Mouse (Mus musculus): Measurements from ENCODE around the gene Ptk7.

The Ptk7 gene

DNA sequence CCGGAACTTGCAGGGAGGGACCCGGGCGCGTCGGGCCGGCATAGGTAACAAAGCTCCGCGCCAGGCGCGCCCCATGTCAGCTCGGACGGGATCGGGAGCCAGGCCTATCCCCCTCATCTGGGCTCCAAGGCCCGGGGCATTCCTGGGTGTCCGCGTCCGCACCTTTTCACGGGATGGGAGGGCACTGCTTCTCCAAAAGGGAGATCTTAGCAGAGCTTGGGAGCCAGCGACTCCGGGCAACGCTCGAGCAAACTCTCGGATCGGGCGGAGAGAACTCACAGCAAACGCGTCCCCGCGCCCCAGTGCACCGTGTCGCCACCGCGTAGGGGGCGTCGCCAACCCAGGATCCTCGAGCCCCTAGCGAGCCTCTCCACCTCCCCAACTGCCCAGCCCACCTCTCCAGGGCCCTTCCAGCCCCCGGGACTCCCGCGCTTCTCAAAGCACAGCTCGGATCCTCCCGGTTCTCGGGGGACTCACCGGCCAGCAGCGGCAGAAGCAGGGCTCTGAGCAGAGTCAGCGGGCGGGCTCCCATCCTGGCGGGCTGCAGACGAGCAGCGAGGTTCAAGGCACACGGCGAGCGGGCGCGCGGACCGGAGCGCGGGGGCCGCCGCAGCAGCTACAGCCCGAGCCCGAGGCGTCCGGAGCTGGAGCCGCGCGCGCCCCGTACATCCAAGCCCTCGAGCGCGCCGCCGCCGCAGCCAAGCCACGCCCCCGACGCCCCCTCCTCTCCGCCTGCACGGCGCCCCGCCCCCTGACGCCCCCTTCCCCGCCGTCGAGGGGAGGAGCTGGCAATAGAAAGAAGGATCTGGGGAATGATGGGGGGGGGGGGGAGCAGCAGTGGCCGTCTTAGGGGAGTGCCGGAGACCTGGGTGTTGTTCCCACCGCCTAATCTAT lies at the start of gene Ptk7:
TSS of gene Ptk7 (minus strand) at position 714 of the 894 bp plus-strand sequence.
- DNase-seq = peak; percentile 84

- DNase-seq = no peak
Measured at GRCm38 (mm10) chr17:46678911-46679310, 49.6 kb upstream of the Ptk7 start.

DNA sequence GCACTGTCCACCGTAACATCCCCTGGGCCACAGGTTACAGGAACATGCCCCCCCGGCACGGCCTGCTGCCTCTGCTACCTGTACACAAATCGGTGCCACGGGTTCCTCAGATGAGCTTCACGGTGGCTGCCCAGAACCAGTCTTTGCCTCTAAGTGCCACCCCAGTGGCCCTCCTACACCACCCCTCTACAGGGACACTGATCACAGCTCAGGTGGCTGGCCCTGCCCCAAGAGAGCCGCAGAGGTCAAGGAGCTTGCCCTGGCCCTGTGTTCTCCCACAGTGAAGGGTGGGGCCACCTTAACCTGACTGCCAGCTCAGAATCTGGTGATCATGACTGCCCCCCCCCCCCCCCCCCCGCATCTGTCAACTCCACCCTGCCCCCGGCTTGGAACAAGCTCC lies 49.1 kb upstream of the Ptk7 start, which contains the start of gene Mea1:
TSS of gene Mea1 (plus strand) at position 378 of the 400 bp plus-strand sequence.
- DNase-seq = no peak

DNA sequence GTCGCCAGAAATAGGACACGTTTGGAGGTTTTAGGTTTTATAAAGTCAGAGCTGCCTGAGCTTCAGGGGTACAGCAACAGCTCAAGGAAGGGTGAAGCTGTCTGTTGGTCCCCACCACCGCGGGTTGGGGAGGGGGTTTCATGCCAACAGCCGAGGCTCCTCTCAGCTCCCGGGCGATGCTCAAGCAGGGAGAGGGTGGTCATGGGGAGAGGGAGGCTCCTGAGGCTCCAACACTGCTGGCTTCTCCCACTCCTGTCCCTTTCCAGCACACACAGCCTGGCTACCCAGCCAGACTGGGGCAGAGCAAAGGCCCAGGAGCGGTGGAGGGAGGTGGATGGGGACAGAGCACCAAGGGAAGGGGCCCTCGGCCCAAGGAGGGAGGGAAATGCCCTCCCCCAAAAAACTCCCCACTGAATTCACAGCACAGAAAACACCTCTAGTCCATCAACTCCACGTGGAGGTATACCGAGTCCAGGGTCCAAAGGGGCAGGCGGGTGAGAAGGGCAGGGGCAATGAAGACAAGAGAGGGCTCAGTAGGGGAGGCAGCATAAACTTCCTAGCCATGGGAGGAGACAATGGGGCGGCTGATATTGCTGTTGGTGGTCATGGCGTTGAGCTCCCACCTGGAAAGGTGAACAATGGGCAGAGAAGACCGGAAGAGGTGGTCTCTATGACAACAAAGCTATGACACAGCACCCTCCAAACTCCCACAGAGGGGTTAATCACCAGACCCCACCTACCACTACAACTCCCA lies 45.4 kb upstream of the Ptk7 start:
- DNase-seq = no peak

DNA sequence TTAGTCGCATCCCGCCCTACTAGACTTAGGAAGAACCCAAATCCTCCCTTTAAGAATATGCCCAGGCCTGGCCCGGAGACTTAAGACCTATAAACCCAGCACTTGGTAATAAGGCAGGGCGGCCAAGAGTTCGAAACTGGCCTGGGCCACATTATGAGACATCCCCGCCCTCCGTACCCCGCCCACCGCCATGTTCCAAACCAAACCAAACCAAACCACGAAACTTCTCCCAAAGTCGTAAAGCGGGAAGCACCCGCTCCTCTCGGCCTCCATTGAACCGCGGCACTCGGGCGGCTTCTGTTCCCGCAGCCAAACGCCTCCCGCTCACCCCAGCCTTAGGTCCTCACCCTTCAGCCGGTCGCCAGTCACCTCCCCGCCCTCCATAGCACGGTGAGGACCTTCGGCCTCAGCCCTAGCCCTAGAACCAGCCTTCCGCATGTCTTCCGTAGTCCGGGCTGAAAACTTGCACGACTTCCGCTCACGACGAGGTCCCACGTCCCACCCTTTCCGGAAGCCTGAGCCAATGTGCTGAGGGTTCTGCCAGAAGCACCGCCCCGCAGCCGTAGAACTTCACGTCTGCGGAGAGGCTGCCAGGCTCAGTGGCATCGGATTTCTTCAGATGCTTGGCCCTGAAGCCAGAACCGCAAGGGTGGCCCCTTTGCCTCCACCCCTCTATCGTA lies 44.7 kb upstream of the Ptk7 start, which contains the start of gene Rrp36:
TSS of gene Rrp36 (minus strand) at position 503 of the 680 bp plus-strand sequence.
- DNase-seq = peak; percentile 91

GRCm38 (mm10) chr17:46669911-46670310 lies 40.6 kb upstream of the Ptk7 start:
- no peak for DNase-seq

- DNase-seq = no peak
Measured at GRCm38 (mm10) chr17:46667712-46668111, 38.4 kb upstream of the Ptk7 start.

- no peak for DNase-seq
Measured at GRCm38 (mm10) chr17:46662730-46663129, 33.4 kb upstream of the Ptk7 start.

- DNase-seq = no peak
Measured at GRCm38 (mm10) chr17:46661981-46662380, 32.7 kb upstream of the Ptk7 start.

DNA sequence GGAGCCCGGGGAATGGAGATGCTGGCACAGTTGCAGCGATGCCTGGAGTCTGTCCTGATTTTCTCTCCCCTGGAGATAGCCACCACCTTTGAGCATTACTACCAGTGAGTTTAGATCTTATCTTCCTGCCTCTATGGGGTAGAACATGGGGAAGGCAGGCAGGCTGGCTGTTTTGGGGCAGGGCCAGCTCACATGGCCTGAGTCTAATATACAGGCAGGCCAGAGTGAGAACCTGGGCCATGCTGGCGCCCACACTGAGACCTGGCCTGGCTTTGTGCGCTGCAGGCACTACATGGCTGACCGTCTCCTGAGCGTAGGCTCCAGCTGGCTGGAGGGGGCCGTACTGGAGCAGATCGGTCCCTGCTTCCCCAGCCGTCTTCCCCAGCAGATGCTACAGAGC lies 32.0 kb upstream of the Ptk7 start:
- no peak for DNase-seq

DNA sequence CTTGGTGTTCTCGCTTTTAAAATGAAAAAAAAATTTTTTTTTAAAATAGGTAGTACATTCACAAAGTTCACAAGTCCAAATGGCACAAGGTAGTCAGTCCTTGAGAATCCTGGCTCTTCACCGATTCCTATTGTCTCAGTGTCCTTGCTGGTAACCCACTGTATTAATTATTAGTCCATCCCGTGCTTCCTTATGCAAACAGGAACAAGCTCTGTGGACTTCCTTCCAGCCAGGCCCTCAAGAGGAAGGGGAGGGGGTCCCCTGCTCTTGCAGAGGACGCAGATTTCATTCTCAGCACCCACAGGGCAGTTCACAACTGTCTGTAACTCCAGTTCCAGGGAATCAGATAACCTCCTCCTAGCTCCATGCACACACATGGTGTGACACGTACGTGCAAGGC lies 26.8 kb upstream of the Ptk7 start:
- no peak for DNase-seq

GRCm38 (mm10) chr17:46651755-46652547 lies 22.6 kb upstream of the Ptk7 start:
- DNase-seq = no peak

- DNase-seq = no peak
Measured at GRCm38 (mm10) chr17:46651292-46651691, 22.0 kb upstream of the Ptk7 start.

DNA sequence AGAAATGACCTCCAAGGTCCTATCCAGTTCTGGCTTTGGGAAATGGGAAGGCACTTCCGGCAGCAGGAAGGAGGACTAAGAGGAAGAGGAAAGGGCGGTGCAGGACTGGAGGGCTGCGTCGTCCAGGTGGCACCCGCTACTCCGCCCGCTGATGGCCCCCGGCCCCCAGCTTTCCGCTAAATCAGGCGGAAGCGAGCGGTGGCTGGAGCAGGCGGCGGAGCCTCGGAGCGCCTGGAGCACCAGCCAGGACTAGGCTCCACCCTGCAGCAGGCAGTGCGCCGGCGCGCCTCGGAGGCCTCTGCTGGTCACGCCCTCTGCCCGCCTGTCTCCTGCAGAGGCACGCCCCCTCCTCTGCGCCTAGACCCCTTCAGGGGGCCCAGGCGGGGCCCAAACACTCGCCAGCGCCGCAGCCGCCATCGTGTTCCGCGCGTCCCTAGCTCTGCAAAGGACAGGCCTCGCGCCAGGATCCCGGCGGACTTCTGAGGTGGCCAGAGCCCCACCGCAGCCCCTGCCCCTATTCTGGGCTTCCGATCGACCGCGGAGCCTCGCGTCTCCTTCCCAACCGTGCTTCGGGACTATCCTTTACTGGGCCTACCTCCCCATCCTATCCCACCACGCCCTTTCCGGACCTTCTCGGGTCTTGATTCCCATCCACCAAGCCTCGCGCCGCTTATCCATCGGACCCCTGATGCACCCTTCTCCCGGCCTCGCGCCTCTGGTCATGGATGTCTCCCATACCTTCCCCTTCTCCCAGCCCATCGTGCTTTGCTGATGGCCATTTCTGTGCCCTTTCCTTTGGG lies 21.1 kb upstream of the Ptk7 start, which contains the start of gene Cul7:
TSS of gene Cul7 (plus strand) at position 106 of the 800 bp plus-strand sequence.
- DNase-seq = peak; percentile 94

DNA sequence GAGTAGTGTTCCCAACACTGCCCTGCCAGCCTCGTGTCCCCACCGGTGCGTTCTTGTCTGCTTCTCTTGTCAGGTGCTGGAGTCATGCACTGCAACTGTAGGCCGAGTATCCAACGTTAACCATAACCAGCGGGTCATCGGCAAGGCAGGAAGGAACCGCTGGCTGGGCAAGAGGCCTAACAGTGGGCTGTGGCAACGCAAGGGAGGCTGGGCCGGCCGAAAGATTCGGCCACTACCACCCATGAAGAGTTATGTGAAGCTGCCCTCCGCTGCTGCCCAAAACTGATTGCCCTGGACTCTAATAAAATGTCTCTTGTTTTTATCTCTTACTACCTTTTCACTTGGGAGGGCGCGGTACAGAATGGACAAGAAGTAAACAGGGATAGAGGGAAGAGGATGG lies 20.5 kb upstream of the Ptk7 start:
- no peak for DNase-seq

GRCm38 (mm10) chr17:46648436-46648835 lies 19.1 kb upstream of the Ptk7 start:
- DNase-seq = no peak

DNA sequence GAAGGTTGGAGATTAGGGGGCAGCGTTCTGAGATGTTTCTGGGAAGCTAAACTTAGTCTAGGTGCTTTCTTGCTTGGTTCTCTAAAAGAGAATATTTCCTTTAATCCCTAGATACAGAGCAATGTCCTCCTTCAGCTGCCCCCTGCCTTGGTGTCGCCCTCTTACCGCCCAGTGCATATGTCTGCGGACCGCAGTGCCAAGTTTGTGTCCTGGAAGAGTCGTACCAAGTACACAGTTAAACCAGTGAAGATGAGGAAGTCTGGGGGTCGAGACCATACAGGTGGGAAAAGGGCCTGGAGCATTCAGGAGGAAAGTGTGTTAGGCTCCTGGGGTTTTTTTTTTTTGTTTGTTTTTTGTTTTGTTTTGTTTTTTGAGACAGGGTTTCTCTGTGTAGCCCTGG lies 18.0 kb upstream of the Ptk7 start:
- DNase-seq = no peak

DNA sequence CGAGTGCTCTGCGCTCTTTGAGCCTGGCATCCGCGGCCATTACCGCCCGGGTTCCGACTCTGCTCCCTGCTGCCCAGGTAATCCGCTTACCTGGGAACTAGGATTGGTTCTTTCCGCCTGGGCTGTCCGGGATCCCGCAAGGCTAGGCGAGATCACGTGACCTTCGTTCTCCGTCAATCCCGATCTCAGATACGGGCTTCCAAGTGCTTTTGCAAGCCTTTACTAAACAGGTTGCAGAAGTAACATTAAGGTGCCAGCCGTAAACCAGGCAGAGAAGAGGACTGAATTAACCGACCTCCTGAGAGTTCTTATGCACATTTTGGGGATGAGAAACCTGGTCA lies 17.0 kb upstream of the Ptk7 start:
- no peak for DNase-seq

DNA sequence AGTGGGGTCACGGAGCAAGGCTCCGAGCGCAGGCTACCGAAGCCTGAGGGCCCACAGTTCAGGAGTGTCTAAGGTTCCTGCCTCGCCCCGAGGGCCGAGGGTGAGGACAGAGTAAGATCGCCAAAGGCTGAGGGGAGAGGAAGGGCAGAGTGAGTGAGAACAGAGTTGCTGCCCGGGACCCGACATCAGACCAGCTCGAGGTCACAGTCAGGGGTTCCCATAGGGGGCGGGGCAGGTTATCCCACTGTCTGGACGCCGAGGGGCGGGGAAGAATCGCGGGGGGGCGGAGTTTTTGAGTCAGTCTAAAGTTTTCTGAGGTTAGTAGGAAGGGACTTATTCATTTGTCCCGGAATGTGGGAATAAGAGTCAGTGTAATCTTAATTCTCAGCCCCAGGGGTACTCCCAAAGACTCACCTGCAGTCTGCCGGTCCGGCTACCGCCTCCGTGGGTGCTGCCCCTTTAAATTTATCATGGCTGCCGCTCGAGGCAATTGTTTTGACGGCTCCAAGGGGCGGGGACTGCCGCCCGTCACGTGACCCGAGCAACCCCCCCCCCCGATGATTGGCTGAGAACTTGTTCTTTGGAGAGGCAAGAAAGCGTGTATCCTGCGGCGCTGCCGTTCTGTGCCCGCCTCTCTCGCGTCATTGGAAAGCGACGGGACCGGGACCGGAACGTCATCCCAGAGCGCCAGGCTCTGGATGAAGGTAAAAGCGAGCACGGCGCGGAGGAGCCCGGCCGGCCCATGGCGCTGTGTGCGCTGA lies 16.4 kb upstream of the Ptk7 start, which contains the start of the genes Klc4 and Mrpl2:
TSS of gene Klc4 (minus strand) at position 462 of the 761 bp plus-strand sequence.
TSS of gene Mrpl2 (plus strand) at position 669 of the 761 bp plus-strand sequence.
- peak; percentile 98 for DNase-seq

DNA sequence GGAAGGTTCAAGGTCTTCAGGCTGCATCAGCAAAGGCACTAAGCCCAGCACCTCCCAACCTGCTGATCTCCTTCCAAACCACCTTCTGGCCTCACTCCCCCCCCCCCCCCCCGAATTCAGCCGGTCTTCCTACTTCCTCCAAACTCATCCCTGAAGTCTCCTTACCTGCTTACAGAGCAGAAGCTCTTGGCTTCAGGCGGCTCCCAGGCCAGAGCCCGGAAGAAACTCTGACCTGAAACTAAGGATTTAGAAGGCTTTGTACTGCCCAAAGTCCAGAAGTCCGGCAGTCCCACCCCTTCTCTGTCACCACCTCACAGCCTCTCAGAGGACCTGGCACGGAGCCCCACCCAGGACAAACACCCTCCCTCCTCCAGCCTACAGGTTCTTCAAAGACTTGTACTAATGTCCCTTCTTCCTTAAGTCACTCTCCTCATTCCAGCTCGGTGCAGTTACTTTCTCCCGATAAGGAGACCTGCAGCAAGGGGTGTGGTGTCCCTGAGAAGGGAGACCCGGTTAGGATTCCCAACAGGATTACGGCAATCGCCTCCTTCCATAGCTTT lies 15.7 kb upstream of the Ptk7 start:
- DNase-seq = peak; percentile 53
